Mouse (Mus musculus) bone marrow, adult 2 months (tissue): Measurements from ENCODE around the gene Glt1d1. TPM values are rescaled to one million over a fixed set of nuclear protein-coding genes. Genes with fewer than 3 reads are reported as not detected.

Experiments
- H3K27ac ChIP-seq: fragments of 200-500 bp; 2 replicates; pipeline ENCODE4 v1.5.1; 2012; ENCODE audit warnings: low read depth, mild to moderate bottlenecking, control low read depth, inconsistent platforms, low read length; ENCODE audit not compliant: control insufficient read depth, poor library complexity, insufficient read depth
- H3K4me1 ChIP-seq: fragments of 200-500 bp; 2 replicates; pipeline ENCODE4 v1.6.1; 2011; ENCODE audit warnings: low read length; ENCODE audit not compliant: control insufficient read depth, insufficient read depth
- H3K4me3 ChIP-seq: fragments of 200-500 bp; replicated peaks from 2 replicates; pipeline ENCODE3; 2011; ENCODE audit warnings: mild to moderate bottlenecking, low read depth, low read length, control low read depth; ENCODE audit not compliant: control insufficient read depth
- CTCF ChIP-seq: fragments of 200-500 bp; IDR thresholded peaks from 2 replicates; pipeline ENCODE4 v1.5.1; 2011; ENCODE audit warnings: low read length, control low read depth; ENCODE audit not compliant: control insufficient read depth, insufficient read depth
- POLR2A ChIP-seq: fragments of 200-500 bp; IDR thresholded peaks from 2 replicates; pipeline ENCODE4 v1.6.1; 2011; ENCODE audit warnings: low read depth, mild to moderate bottlenecking, control low read depth, low read length, borderline replicate concordance; ENCODE audit not compliant: control insufficient read depth
- WGBS: fragments of 180-500 bp; shearing (Covaris S2); methylation state at CpG from one replicate; pipeline ENCODE4 v1.1.7; 2018; 5-methylcytosine and 5-hydroxymethylcytosine counted together
- polyA plus RNA-seq: library from polyadenylated mRNA; stranded (reverse); fragments of >200 nt; gene quantifications from 2 replicates; pipeline ENCODE4 v1.2.4, GENCODE M21; 2011; ENCODE audit warnings: low replicate concordance; ENCODE audit not compliant: missing spikeins, insufficient read depth, insufficient read length

The Glt1d1 gene
- 1.8 and 4.8 TPM in 2 replicates for polyA plus RNA-seq

GRCm38 (mm10) chr5:127632167-127633145, at the start of gene Glt1d1, which contains the start of gene Slc15a4:
Glt1d1 (plus strand) TSS chr5:127632262.
Slc15a4 (minus strand) TSS chr5:127632897.
- peak within 1 kb of the TSS; percentile 52 for H3K27ac ChIP-seq
- TF ChIP-seq POLR2A (no peak), CTCF (no peak)
- 1% methylated on average over 62 of the region's 62 CpGs for WGBS
- no peaks in the 10 kb centered on the region; the same call in 1 of the 2 replicates for H3K4me1 ChIP-seq
- peak within 1 kb of the TSS; percentile 52 for H3K4me3 ChIP-seq

GRCm38 (mm10) chr5:127583658-127584057, 48.4 kb upstream of the Glt1d1 start:
- H3K4me1 ChIP-seq: no peaks in the 10 kb centered on the region; the same call in 1 of the 2 replicates
- no peak overlapping the region for H3K27ac ChIP-seq
- TF ChIP-seq POLR2A (no peak), CTCF (peak; percentile 31; the same call in 1 of the 2 replicates)
- 64% methylated on average over 8 of the region's 8 CpGs for WGBS
- H3K4me3 ChIP-seq: no peak overlapping the region

GRCm38 (mm10) chr5:127587854-127588253, 44.2 kb upstream of the Glt1d1 start:
- 62% methylated on average over 6 of the region's 6 CpGs for WGBS
- Histone ChIP-seq H3K4me1 (no peaks in the 10 kb centered on the region; the same call in 1 of the 2 replicates), H3K27ac (no peak overlapping the region), H3K4me3 (no peak overlapping the region)
- no peak for TF ChIP-seq POLR2A

GRCm38 (mm10) chr5:127592406-127592805, 39.7 kb upstream of the Glt1d1 start:
- TF ChIP-seq CTCF (no peak), POLR2A (no peak)
- Histone ChIP-seq H3K4me1 (no peaks in the 10 kb centered on the region), H3K27ac (no peak overlapping the region), H3K4me3 (no peak overlapping the region)
- 65% methylated on average over 5 of the region's 5 CpGs for WGBS

- no peaks in the 10 kb centered on the region for H3K4me1 ChIP-seq
- TF ChIP-seq POLR2A (no peak), CTCF (peak; percentile 35; the same call in 1 of the 2 replicates)
- H3K27ac ChIP-seq: no peak overlapping the region
- 74% methylated on average over 6 of the region's 6 CpGs for WGBS
- H3K4me3 ChIP-seq: no peak overlapping the region
These were observed 39.2 kb upstream of the Glt1d1 start for GRCm38 (mm10) chr5:127592854-127593253.

- H3K27ac ChIP-seq: no peak overlapping the region
- no peak overlapping the region for H3K4me3 ChIP-seq
- no peak for TF ChIP-seq CTCF
- TF ChIP-seq POLR2A: no peak
- 81% methylated on average over 3 of the region's 3 CpGs for WGBS
- no peaks in the 10 kb centered on the region for H3K4me1 ChIP-seq
These were observed 36.4 kb upstream of the Glt1d1 start for GRCm38 (mm10) chr5:127595676-127596075.

GRCm38 (mm10) chr5:127596862-127597261, 35.2 kb upstream of the Glt1d1 start:
- 76% methylated on average over 7 of the region's 7 CpGs for WGBS
- Histone ChIP-seq H3K27ac (no peak overlapping the region), H3K4me1 (no peaks in the 10 kb centered on the region), H3K4me3 (no peak overlapping the region)
- no peak for TF ChIP-seq POLR2A
- no peak for TF ChIP-seq CTCF

- peaks cover 2% of the 10 kb centered on the region; the same call in 1 of the 2 replicates for H3K4me1 ChIP-seq
- no peak overlapping the region for H3K4me3 ChIP-seq
- no peak overlapping the region for H3K27ac ChIP-seq
- TF ChIP-seq POLR2A: no peak
- WGBS: 93% methylated on average over 5 of the region's 5 CpGs
These were observed 29.1 kb upstream of the Glt1d1 start for GRCm38 (mm10) chr5:127602996-127603395.
